Mouse (Mus musculus): ENCODE results near the gene Clmn. TPM values are rescaled to one million over a fixed set of nuclear protein-coding genes. Genes with fewer than 3 reads are reported as not detected.

The Clmn gene
- total and polyA plus RNA-seq, 3 experiments = not detected

- Histone ChIP-seq H3K4me1 (ENCODE audit: control insufficient read depth in 1 of 2, insufficient read depth in 2 of 2, low read length in 2 of 2) (peaks cover 1 to 35% of the 10 kb centered on the region in 2 experiments; a peak in 3 of 4 replicates), H3K27ac (ENCODE audit: control insufficient read depth, low read depth, low read length) (peak overlapping the region; percentile 84), H3K79me2 (ENCODE audit: control insufficient read depth, insufficient read depth, low read length, poor library complexity) (no peaks in the 10 kb centered on the region)
Observed at GRCm38 (mm10) chr12:104823722-104824121, 41.2 kb downstream of the Clmn start.

GRCm38 (mm10) chr12:104822838-104823599 lies 41.9 kb downstream of the Clmn start:
- H3K27ac ChIP-seq (ENCODE audit: control insufficient read depth, low read depth, low read length) = no peak overlapping the region
- no peaks in the 10 kb centered on the region for H3K27me3 ChIP-seq (ENCODE audit: control insufficient read depth in 1 of 2, insufficient read depth in 2 of 2, low read length in 2 of 2)
- peaks cover 0 to 12% of the 10 kb centered on the region in 2 experiments; a peak in 2 of 4 replicates for H3K36me3 ChIP-seq (ENCODE audit: control insufficient read depth in 1 of 2, insufficient read depth in 2 of 2, low read length in 2 of 2)
- no peaks in the 10 kb centered on the region for H3K79me2 ChIP-seq (ENCODE audit: control insufficient read depth, insufficient read depth, low read length, poor library complexity)
- no peak for TF ChIP-seq BHLHE40 (IDR thresholded peaks at IDR 0.05; ENCODE audit: borderline replicate concordance, low read depth, low read length)
- no peak for TF ChIP-seq TCF12 (IDR thresholded peaks at IDR 0.05; ENCODE audit: low read depth, low read length)
- no peak for TF ChIP-seq SMC3 (IDR thresholded peaks at IDR 0.05; ENCODE audit: low read depth, low read length)
- TF ChIP-seq RAD21 (IDR thresholded peaks at IDR 0.05; ENCODE audit: low read depth, low read length) = peak; percentile 21; the same call in 1 of the 2 replicates
- no peak for TF ChIP-seq SIN3A (IDR thresholded peaks at IDR 0.05; ENCODE audit: low read length)
- no peak for TF ChIP-seq POLR2AphosphoS2 (IDR thresholded peaks at IDR 0.05; ENCODE audit: low read length)
- TF ChIP-seq USF1 (IDR thresholded peaks at IDR 0.05; ENCODE audit: low read depth, low read length) = no peak
- no peak for TF ChIP-seq E2F4 (IDR thresholded peaks at IDR 0.05; ENCODE audit: borderline replicate concordance, low read depth, low read length)
- no peak for TF ChIP-seq GABPA (IDR thresholded peaks at IDR 0.05; ENCODE audit: low read depth, low read length)
- TF ChIP-seq ZKSCAN1 (IDR thresholded peaks at IDR 0.05; ENCODE audit: low read depth, low read length) = no peak
- no peak for TF ChIP-seq MAZ (IDR thresholded peaks at IDR 0.05; ENCODE audit: low read depth, low read length)
- TF ChIP-seq MYC (IDR thresholded peaks at IDR 0.05; ENCODE audit: low read depth, low read length) = no peak
- no peak for TF ChIP-seq MEF2A (IDR thresholded peaks at IDR 0.05; ENCODE audit: extremely low read depth, insufficient replicate concordance, low read depth, low read length, poor library complexity, severe bottlenecking)
- TF ChIP-seq ZC3H11A (IDR thresholded peaks at IDR 0.05; ENCODE audit: low read depth, low read length) = no peak
- peak in 2 of 3 experiments; percentile 16 to 39; a peak in 3 of 6 replicates for TF ChIP-seq CTCF (IDR thresholded peaks at IDR 0.05 in 2 of 3, conservative IDR thresholded peaks at IDR 0.05 in 1 of 3; ENCODE audit: control insufficient read depth in 1 of 3, insufficient read depth in 1 of 3, low read depth in 2 of 3, low read length in 3 of 3, poor library complexity in 1 of 3, severe bottlenecking in 1 of 3)
- TF ChIP-seq GATA1 (IDR thresholded peaks at IDR 0.05; ENCODE audit: low read depth, low read length) = no peak
- peak; percentile 29 for DNase-seq (ENCODE audit: low read depth, low spot score)
- peaks cover 1 to 31% of the 10 kb centered on the region in 2 experiments; a peak in 3 of 4 replicates for H3K4me1 ChIP-seq (ENCODE audit: control insufficient read depth in 1 of 2, insufficient read depth in 2 of 2, low read length in 2 of 2)
- H3K4me3 ChIP-seq (ENCODE audit: control insufficient read depth in 1 of 2, insufficient read depth in 1 of 2, low read depth in 2 of 2, low read length in 2 of 2) = no peak overlapping the region
- H3K9ac ChIP-seq (ENCODE audit: control insufficient read depth, low read depth, low read length, poor library complexity, severe bottlenecking) = no peak overlapping the region
- H3K9me3 ChIP-seq (replicated peaks; ENCODE audit: insufficient read depth, low read length) = no peaks in the 10 kb centered on the region

More at GRCm38 (mm10) chr12:104823722-104824121, 41.2 kb downstream of the Clmn start:
- Histone ChIP-seq H3K9ac (ENCODE audit: control insufficient read depth, low read depth, low read length, poor library complexity, severe bottlenecking) (peak overlapping the region; percentile 18; the same call in 1 of the 2 replicates), H3K4me3 (ENCODE audit: control insufficient read depth in 1 of 2, insufficient read depth in 1 of 2, low read depth in 2 of 2, low read length in 2 of 2) (no peak overlapping the region), H3K9me3 (replicated peaks; ENCODE audit: insufficient read depth, low read length) (no peaks in the 10 kb centered on the region), H3K27me3 (ENCODE audit: control insufficient read depth in 1 of 2, insufficient read depth in 2 of 2, low read length in 2 of 2) (no peaks in the 10 kb centered on the region), H3K36me3 (ENCODE audit: control insufficient read depth in 1 of 2, insufficient read depth in 2 of 2, low read length in 2 of 2) (peaks cover 0 to 12% of the 10 kb centered on the region in 2 experiments; a peak in 2 of 4 replicates)
- DNase-seq (ENCODE audit: low read depth, low spot score) = no peak
- TF ChIP-seq POLR2AphosphoS5 (IDR thresholded peaks at IDR 0.05; ENCODE audit: borderline replicate concordance, low read depth, low read length) (no peak), CHD2 (IDR thresholded peaks at IDR 0.05; ENCODE audit: low read length) (no peak), ZKSCAN1 (IDR thresholded peaks at IDR 0.05; ENCODE audit: low read depth, low read length) (peak; percentile 61; the same call in 1 of the 2 replicates), SIN3A (IDR thresholded peaks at IDR 0.05; ENCODE audit: low read length) (no peak), NELFE (IDR thresholded peaks at IDR 0.05; ENCODE audit: low read depth, low read length) (no peak), UBTF (IDR thresholded peaks at IDR 0.05; ENCODE audit: borderline replicate concordance, insufficient read depth, low read depth, low read length) (no peak), EP300 (IDR thresholded peaks at IDR 0.05; ENCODE audit: low read depth in 1 of 2, low read length in 2 of 2) (no peak), POLR2A (IDR thresholded peaks at IDR 0.05; ENCODE audit: control insufficient read depth in 1 of 2, insufficient read depth in 1 of 2, low read depth in 1 of 2, low read length in 2 of 2, poor library complexity in 1 of 2) (no peak)
